Comparison of ENCODE assay signal across 10 mouse cellular contexts in genomic region chr5:92683871-92684475, GRCm38 (mm10). TPM values are rescaled to one million over a fixed set of nuclear protein-coding genes. Genes with fewer than 3 reads are reported as not detected.
DNase-seq lines count a peak whose midpoint lies in the region; ATAC-seq lines count a peak whose summit lies in the region.
"Had no signal": no experiment of that assay in that cellular context is flagged by ENCODE, and none has a peak within 500 bp of the region (broad histone marks: within the 10 kb centered on the region; RNA-seq: fewer than 3 reads in every experiment).

No protein-coding gene starts in this region.

- H3K4me2 ChIP-seq in heart, embryonic 14.5 days (ENCODE audit: low read length): peak overlapping the region; percentile 95
- peak overlapping the region; percentile 97 for H3K4me2 ChIP-seq in embryonic facial prominence, embryonic 13.5 days
- peak overlapping the region; percentile 93 for H3K4me2 ChIP-seq in intestine, embryonic 14.5 days (ENCODE audit: low read length)
- peak overlapping the region; percentile 88 for H3K4me2 ChIP-seq in midbrain, embryonic 12.5 days (replicated peaks)

- WGBS in heart, embryonic 14.5 days: 36% methylated on average over 9 of the region's 9 CpGs
- WGBS in embryonic facial prominence, embryonic 13.5 days: 16% methylated on average over 9 of the region's 9 CpGs
- WGBS in intestine, embryonic 14.5 days: 31% methylated on average over 9 of the region's 9 CpGs
- 7% methylated on average over 9 of the region's 9 CpGs for WGBS in midbrain, embryonic 12.5 days

- no peaks in the 10 kb centered on the region for H3K9me3 ChIP-seq in heart, embryonic 14.5 days (ENCODE audit: control insufficient read depth, low read length)
- H3K9me3 ChIP-seq in embryonic facial prominence, embryonic 13.5 days: no peaks in the 10 kb centered on the region
- no peaks in the 10 kb centered on the region for H3K9me3 ChIP-seq in intestine, embryonic 14.5 days (ENCODE audit: control insufficient read depth, low read length)
- no peaks in the 10 kb centered on the region for H3K9me3 ChIP-seq in midbrain, embryonic 12.5 days

- H3K9ac ChIP-seq in heart, embryonic 14.5 days (ENCODE audit: low read length): peak overlapping the region; percentile 82
- no peak overlapping the region for H3K9ac ChIP-seq in embryonic facial prominence, embryonic 13.5 days
- no peak overlapping the region for H3K9ac ChIP-seq in intestine, embryonic 14.5 days (ENCODE audit: low read length)
- H3K9ac ChIP-seq in midbrain, embryonic 12.5 days (replicated peaks): no peak overlapping the region

- ATAC-seq in heart, embryonic 14.5 days (ENCODE audit: insufficient number of reproducible peaks, insufficient read depth, low FRiP score, low read depth): no peak
- no peak for ATAC-seq in embryonic facial prominence, embryonic 13.5 days (ENCODE audit: insufficient number of reproducible peaks, insufficient read depth, low FRiP score, low TSS enrichment, low read depth)
- no peak for ATAC-seq in intestine, embryonic 14.5 days (replicated peaks; ENCODE audit: low FRiP score, low TSS enrichment, low read depth)
- no peak for ATAC-seq in midbrain, embryonic 12.5 days (ENCODE audit: low FRiP score, low read depth)

- H3K27me3 ChIP-seq in heart, embryonic 14.5 days (ENCODE audit: control insufficient read depth, insufficient read depth, low read length): no peaks in the 10 kb centered on the region
- H3K27me3 ChIP-seq in embryonic facial prominence, embryonic 13.5 days: peaks cover 3% of the 10 kb centered on the region; the same call in 1 of the 2 replicates
- 0 out of 2 replicates have a peak, but pooled peaks cover 4% of the 10 kb centered on the region for H3K27me3 ChIP-seq in intestine, embryonic 14.5 days (replicated peaks; ENCODE audit: control insufficient read depth, insufficient read depth, low read length)
- no peaks in the 10 kb centered on the region for H3K27me3 ChIP-seq in midbrain, embryonic 12.5 days
- H3K27me3 ChIP-seq: CH12.LX had no signal

- peak overlapping the region; percentile 71 to 72 for H3K4me3 ChIP-seq in heart, embryonic 14.5 days (ENCODE audit: control insufficient read depth in 1 of 2, insufficient read depth in 1 of 2, low read depth in 1 of 2, low read length in 2 of 2)
- peak overlapping the region; percentile 51 for H3K4me3 ChIP-seq in embryonic facial prominence, embryonic 13.5 days
- peak overlapping the region; percentile 39 for H3K4me3 ChIP-seq in intestine, embryonic 14.5 days (ENCODE audit: low read depth, low read length)
- peak overlapping the region; percentile 57 for H3K4me3 ChIP-seq in midbrain, embryonic 12.5 days

- DNase-seq in heart, postnatal 4 days: no peak
- no peak for DNase-seq in intestine, embryonic 14.5 days (ENCODE audit: low spot score)
- DNase-seq in cerebellum, adult 18-20 months: no peak
- no peak for DNase-seq in left cerebral cortex, adult 11 months (ENCODE audit: low spot score)
- DNase-seq in urinary bladder, adult 2 months (ENCODE audit: low spot score): no peak
- DNase-seq: gastrocnemius, postnatal 10 days had no signal

- H3K36me3 ChIP-seq in heart, embryonic 14.5 days (ENCODE audit: control insufficient read depth, insufficient read depth, low read length): no peaks in the 10 kb centered on the region
- H3K36me3 ChIP-seq in embryonic facial prominence, embryonic 13.5 days: no peaks in the 10 kb centered on the region
- no peaks in the 10 kb centered on the region for H3K36me3 ChIP-seq in intestine, embryonic 14.5 days (ENCODE audit: control insufficient read depth, insufficient read depth, low read length)
- H3K36me3 ChIP-seq in midbrain, embryonic 12.5 days: no peaks in the 10 kb centered on the region

- H3K27ac ChIP-seq in heart, embryonic 14.5 days (replicated peaks in 1 of 2; ENCODE audit: control insufficient read depth in 1 of 2, insufficient read depth in 1 of 2, low read depth in 2 of 2, low read length in 2 of 2): no peak overlapping the region
- H3K27ac ChIP-seq in embryonic facial prominence, embryonic 13.5 days: no peak overlapping the region
- H3K27ac ChIP-seq in intestine, embryonic 14.5 days (ENCODE audit: low read depth): no peak overlapping the region
- H3K27ac ChIP-seq in midbrain, embryonic 12.5 days (replicated peaks): no peak overlapping the region

- no peaks in the 10 kb centered on the region for H3K4me1 ChIP-seq in heart, embryonic 14.5 days (ENCODE audit: control insufficient read depth in 2 of 2, insufficient read depth in 2 of 2, low read length in 2 of 2)
- peaks cover 6% of the 10 kb centered on the region; the same call in 1 of the 2 replicates for H3K4me1 ChIP-seq in embryonic facial prominence, embryonic 13.5 days
- peaks cover 6% of the 10 kb centered on the region; the same call in 1 of the 2 replicates for H3K4me1 ChIP-seq in intestine, embryonic 14.5 days (replicated peaks; ENCODE audit: control insufficient read depth, insufficient read depth, low read length)
- peaks cover 9% of the 10 kb centered on the region for H3K4me1 ChIP-seq in midbrain, embryonic 12.5 days

RNA-seq across cellular contexts. Expression of gene Shroom3, which starts 0.7 kb away (rescaled TPM):
- 18.5 and 21.1 TPM in 2 replicates for polyA plus RNA-seq in heart, embryonic 14.5 days (2014; fragmentation: Nextera tagmentation; extraction: Ambion mirVana)
- total RNA-seq in heart, postnatal 4 days (2021): 10 to 100 TPM; 58.1 to 71.7 TPM
- 1.7 and 2.1 TPM in 2 replicates for polyA plus RNA-seq in embryonic facial prominence, embryonic 13.5 days (2015; fragmentation: Nextera tagmentation; extraction: Ambion mirVana)
- polyA plus RNA-seq in intestine, embryonic 14.5 days (2014; fragmentation: Nextera tagmentation; extraction: Ambion mirVana): 12.1 and 12.9 TPM in 2 replicates
- polyA plus RNA-seq in midbrain, embryonic 12.5 days (2016; fragmentation: Nextera tagmentation; extraction: Ambion mirVana): 6.1 and 7.3 TPM in 2 replicates
- 26.5 and 37.7 TPM in 2 replicates for polyA plus RNA-seq in urinary bladder, adult 2 months (2012; rRNA removed)

RNA-seq across cellular contexts. Expression of gene Ccdc158, which starts 8.9 kb away (rescaled TPM):
- 0.67 and 0.96 TPM in 2 replicates for polyA plus RNA-seq in heart, embryonic 14.5 days (2014; fragmentation: Nextera tagmentation; extraction: Ambion mirVana)
- total RNA-seq in heart, postnatal 4 days (2021): under 1 TPM; 0.16 to 0.24 TPM
- polyA plus RNA-seq in embryonic facial prominence, embryonic 13.5 days (2015; fragmentation: Nextera tagmentation; extraction: Ambion mirVana): 0.41 and 1.2 TPM in 2 replicates
- polyA plus RNA-seq in intestine, embryonic 14.5 days (2014; fragmentation: Nextera tagmentation; extraction: Ambion mirVana): 1.3 and 1.8 TPM in 2 replicates
- 0.43 and 0.47 TPM in 2 replicates for polyA plus RNA-seq in midbrain, embryonic 12.5 days (2016; fragmentation: Nextera tagmentation; extraction: Ambion mirVana)
- 1.2 and 1.3 TPM in 2 replicates for polyA plus RNA-seq in urinary bladder, adult 2 months (2012; rRNA removed)
- total RNA-seq: CH12.LX; gastrocnemius, postnatal 10 days had no signal
